Mouse (Mus musculus) adrenal gland, adult (tissue): ENCODE results near the gene Slc38a6.

Experiments
- DNase-seq, 2 experiments: peaks; one replicate each; pipeline ENCODE4 v3.0.0; 2022 to 2023; ENCODE audit warnings: low spot score in 1 of 2; ENCODE audit not compliant: inconsistent age in 2 of 2

The Slc38a6 gene

GRCm38 (mm10) chr12:73354521-73354920 is 67.9 kb downstream of the Slc38a6 start:
- DNase-seq: no peak

GRCm38 (mm10) chr12:73355084-73355775 is 68.7 kb downstream of the Slc38a6 start:
- DNase-seq: no peak

GRCm38 (mm10) chr12:73356696-73357095 is 70.1 kb downstream of the Slc38a6 start:
- peak in 1 of 2 experiments; percentile 42 for DNase-seq

DNA sequence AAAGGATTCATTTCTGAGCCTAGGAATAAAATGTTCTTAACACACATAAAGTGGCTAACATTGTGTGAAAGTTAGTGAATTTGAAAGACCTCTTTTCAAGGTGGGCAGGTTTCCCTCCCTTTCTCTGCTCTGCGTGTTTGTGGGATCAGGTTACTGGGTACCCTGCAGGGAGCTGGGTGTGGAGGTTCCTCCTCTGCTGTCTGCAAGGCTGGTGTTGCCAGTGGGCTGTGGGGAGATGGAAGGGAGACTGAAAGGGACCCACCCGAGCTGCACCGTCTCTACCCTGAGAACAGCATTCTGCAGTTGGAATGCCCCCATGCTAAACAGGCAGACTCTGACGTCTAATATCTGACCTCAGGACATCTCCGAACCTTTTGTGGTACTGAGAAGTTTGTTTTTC is 70.7 kb downstream of the Slc38a6 start:
- no peak for DNase-seq

- DNase-seq: no peak
These were observed 71.2 kb downstream of the Slc38a6 start for GRCm38 (mm10) chr12:73357736-73358135.

- DNase-seq: peak; percentile 51 to 57
These were observed 72.1 kb downstream of the Slc38a6 start for GRCm38 (mm10) chr12:73358640-73359039.

DNA sequence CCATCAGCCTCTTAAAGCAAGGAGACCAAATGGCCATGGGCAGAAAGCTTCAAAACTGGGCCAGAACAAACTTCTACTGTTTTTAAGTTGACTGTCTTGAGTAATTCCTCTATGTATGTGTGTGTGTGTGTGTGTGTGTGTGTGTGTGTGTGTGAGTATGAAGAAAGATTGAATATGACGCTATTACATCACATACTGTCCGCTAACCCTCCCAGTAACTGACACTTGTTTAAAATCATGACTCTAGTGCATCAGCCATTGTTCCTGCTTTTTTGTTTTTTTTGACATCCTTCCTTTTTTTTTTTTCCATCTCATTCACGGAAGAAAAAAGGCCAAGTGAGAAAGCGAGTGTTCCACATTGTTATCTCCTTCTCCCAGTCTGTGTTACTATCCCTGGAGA is 72.9 kb downstream of the Slc38a6 start:
- no peak for DNase-seq

DNA sequence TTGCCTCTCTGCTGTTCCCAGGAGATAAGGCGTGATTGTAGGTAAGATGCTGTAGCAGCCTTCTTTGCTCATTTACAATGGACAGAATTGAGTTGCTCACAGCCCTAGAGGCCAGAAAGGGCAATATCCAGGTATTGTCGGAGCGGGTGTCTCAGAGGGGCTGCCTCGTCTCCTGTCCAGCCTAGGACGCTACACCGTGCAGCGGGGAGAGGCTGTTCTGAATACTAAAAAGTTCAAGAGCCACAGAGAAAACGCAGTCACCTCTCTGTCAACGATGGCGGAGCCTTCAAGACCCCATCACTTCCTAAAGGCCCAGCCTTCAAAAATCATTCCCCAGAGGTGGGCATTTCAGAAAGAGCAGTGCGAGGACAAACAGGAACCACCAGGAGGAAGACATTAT is 74.6 kb downstream of the Slc38a6 start:
- no peak for DNase-seq

GRCm38 (mm10) chr12:73363401-73363800 is 76.8 kb downstream of the Slc38a6 start:
- no peak for DNase-seq

DNA sequence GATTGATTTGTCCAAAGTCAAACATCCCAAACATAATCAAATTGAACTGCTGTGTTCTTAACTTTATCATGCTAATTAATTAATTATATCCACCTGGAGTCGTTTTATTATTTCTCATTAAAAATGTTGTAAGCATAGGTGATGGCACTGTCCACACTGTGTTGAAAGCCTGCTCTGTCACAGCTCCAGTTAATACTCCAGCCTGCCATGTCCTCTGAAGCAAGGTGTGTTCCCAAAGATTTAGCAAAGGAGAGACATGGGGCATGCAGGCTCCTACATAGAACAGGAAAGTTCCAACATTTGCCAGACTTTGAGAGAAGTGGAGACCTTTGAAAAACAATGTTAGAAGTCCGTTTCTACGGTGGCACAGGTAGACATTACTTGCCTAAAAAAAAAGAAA is 77.4 kb downstream of the Slc38a6 start:
- DNase-seq: no peak

- DNase-seq: no peak
These were observed 80.0 kb downstream of the Slc38a6 start for GRCm38 (mm10) chr12:73366581-73366980.

DNA sequence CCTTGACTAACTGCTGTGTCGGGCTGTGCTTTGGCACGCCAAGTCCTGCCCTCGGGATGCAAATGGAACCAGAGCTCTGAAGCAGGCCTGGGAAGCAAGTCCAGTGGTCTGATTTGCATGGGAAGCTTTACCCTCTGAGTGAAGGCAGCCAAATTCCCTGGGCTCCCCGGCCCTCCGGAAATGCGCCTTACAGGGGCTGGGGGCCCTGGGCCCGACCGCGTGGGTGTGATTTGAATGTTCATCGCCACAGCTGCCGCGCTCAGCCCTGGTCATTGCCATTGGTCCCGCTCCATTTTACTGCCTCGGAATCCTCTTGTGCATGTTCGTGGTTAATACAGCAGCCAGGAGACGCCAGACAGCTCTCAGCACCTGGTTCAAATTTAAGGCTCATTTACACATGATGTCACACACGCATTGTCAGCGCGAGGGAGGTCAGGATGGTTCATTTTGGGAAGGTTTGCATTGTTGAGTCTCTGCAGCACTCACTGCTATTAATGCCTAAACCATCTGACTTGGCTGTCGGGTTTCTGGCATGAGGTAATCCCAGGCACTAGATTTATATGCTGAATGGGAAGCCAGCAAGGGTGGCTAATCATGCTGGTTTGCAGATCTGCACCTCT is 81.0 kb downstream of the Slc38a6 start:
- no peak for DNase-seq

DNA sequence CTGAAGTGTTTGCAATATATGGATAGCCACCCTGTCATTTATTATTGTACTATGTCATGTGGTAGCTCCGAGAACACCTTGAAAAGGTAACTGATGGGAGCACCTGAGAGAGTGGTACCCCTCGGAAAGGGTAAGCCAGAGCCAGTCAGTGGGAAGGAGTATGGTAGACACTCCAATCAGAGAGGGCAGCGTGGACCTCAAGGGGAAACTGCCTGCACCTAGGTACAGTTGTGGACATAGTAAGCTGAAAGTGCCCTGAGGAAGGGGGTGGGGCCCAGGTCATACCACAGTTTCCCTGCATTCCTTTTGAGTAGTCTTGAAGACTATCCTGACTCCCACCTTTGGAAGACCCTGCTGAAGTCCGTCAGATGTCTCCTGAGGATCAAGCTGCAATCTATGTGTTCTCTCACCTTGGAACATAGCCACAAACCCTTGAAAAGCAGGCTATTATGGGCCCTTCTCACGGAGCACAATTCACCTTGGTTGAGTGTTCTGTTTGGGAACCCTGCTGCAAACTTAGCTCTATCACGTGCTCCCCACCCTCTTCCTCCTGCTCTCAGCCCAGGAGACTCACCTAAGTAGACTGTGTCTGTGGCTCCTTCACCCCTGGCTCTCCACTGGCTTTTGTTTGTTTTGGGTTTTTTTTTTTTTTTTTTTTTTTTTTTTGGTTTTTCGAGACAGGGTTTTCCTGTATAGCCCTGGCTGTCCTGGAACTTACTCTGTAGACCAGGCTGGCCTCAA is 82.5 kb downstream of the Slc38a6 start:
- no peak for DNase-seq

DNA sequence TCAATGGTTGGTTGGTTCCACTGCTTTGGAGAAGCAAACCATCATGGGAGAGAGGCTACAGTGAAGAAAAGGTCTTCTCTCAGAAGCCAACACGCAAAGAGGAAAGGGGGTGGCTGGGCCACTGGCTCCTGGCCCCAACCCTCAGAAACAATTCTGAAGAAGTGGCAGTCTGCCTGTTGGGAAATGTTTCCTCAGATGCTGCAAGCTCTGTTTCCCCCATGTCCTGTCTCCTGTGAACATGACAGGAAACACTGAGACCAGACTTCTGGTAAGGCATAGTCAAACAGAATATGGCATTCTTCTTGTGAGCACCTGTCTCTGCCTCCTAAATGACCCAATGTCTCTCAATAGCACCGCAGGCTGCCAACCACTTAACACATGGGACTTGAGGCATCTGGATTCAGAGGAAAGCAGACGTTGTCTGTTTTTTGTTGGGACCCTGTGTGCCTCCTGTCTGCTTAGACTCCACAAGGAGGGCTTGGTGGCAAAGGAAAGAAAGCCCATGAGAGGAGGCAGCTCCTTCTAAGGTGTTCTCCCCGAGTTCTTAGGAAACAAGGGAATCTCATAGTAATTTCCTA is 83.9 kb downstream of the Slc38a6 start:
- no peak for DNase-seq

DNA sequence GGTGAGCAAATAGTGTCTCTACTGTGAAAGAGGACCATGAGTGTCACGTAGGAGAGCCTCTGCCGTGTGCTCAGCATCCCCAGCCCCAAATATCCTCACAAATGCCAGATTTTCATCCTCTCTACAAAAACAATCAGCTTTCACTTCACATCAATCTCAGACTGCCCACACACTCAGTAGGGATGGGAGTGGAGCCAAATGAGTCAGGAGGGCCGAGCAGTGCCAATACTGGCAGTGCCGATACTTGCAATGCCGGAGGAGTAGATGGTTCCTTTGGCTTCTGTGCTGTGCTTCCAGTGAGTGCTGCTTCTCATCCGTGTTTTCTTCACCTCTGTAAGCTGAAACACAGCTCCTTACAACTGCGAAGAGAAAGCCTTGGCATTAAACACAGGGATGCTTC is 84.6 kb downstream of the Slc38a6 start:
- DNase-seq: peak; percentile 35 to 74

- DNase-seq: no peak
These were observed 91.4 kb downstream of the Slc38a6 start for GRCm38 (mm10) chr12:73378026-73378425.

DNA sequence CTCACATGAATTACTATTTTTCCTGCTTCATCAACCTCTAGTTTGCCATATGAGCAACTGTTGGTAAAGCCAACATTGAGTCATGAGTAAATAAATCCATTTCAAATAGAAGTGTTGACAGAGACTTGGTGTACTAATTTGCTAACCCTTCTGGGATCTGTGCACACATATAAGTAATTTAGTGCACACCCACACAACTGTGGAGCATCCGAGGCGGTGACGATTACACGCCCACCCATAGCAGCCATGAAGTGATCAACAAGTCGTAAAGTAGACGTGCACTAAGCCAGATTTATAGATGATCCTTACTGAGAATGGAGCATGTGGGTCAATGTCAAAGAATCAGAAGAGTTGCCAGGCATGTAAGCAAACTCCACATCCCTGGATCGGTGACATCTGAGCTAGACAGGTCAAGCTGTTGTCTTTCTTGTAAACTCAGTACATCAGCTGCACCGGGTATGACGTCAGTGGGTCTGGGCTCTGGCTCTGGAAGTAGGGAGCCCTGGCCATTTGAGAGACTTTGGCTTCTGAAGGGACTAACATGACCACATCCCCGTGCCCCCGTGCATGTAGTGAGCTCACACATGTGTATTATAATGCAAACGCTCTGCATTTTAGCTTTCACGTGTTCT is 92.3 kb downstream of the Slc38a6 start:
- DNase-seq: no peak

DNA sequence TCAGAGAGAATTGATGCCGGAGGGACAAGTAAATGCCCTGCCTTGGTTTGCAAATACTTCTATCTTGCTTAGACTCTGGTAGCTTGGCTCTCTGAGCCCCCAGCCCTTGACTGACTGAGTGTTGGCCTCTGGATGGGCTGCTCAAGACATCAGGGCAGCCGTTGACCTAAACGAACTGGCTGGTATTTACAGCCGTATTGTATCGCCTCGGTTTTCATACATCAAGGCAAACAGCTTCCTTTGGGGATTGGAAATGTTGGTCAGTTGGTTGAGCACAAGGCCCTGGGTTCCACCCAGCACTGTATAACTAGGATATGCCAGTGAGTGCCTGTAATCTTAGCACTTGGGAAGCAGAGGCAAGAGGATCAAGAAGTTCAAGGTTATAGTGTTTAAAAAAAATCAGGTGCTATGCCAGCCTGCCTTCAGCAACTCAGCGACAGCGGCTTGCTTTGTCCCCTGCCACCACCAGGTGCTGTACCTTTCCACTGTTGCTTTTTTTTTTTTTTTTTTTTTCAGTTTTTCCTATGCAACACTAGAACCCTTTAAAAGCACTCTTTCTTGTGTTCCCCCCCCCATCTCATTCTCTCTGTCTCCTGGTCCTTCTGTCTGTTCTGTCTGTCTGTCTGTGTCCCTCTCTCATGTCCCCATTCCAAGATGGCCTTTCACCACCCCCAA is 94.2 kb downstream of the Slc38a6 start:
- DNase-seq: no peak

- DNase-seq: no peak
These were observed 94.9 kb downstream of the Slc38a6 start for GRCm38 (mm10) chr12:73381452-73381851.

- no peak for DNase-seq
These were observed 96.0 kb downstream of the Slc38a6 start for GRCm38 (mm10) chr12:73382290-73383178.
